Mouse (Mus musculus) intestine, postnatal 0 days (tissue): ENCODE measurements around the gene Cd274. TPM values are rescaled to one million over a fixed set of nuclear protein-coding genes. Genes with fewer than 3 reads are reported as not detected.

Source experiments
- ATAC-seq: fragments of 200-750 bp; cut with Nextera tagmentation; 2 replicates; pipeline ENCODE4 v1.8.0; 2017; ENCODE audit warnings: mild to moderate bottlenecking, moderate TSS enrichment, moderate library complexity
- H3K27ac ChIP-seq: fragments of 300-500 bp; sonication (generic); 2 replicates; pipeline ENCODE4 v1.5.1; 2014; ENCODE audit warnings: mild to moderate bottlenecking, low read depth, low read length, moderate library complexity
- H3K27me3 ChIP-seq: fragments of 300-500 bp; sonication (generic); replicated peaks from 2 replicates; pipeline ENCODE4 v1.6.1; 2014; ENCODE audit warnings: low read length, mixed read lengths; ENCODE audit not compliant: control insufficient read depth, insufficient read depth
- H3K36me3 ChIP-seq: fragments of 300-500 bp; sonication (generic); 2 replicates; pipeline ENCODE4 v1.6.1; 2014; ENCODE audit warnings: mild to moderate bottlenecking, moderate library complexity; ENCODE audit not compliant: control insufficient read depth, insufficient read depth
- H3K4me1 ChIP-seq: fragments of 300-500 bp; sonication (generic); replicated peaks from 2 replicates; pipeline ENCODE4 v1.6.1; 2014; ENCODE audit warnings: antibody characterized with exemption, low read length, mixed read lengths; ENCODE audit not compliant: control insufficient read depth, insufficient read depth
- H3K4me2 ChIP-seq: fragments of 300-500 bp; sonication (generic); replicated peaks from 2 replicates; pipeline ENCODE4 v1.6.1; 2014; ENCODE audit warnings: low read depth, mild to moderate bottlenecking, moderate library complexity
- H3K4me3 ChIP-seq: fragments of 300-500 bp; sonication (generic); 2 replicates; pipeline ENCODE4 v1.5.1; 2014; ENCODE audit warnings: low read depth, low read length
- H3K9ac ChIP-seq: fragments of 300-500 bp; sonication (generic); 2 replicates; pipeline ENCODE4 v1.6.1; 2014; ENCODE audit warnings: mild to moderate bottlenecking, low read depth, low read length
- H3K9me3 ChIP-seq: fragments of 300-500 bp; sonication (generic); 2 replicates; pipeline ENCODE4 v1.6.1; 2016; ENCODE audit warnings: mixed run types; ENCODE audit not compliant: control insufficient read depth
- CTCF ChIP-seq: sonication (generic); IDR thresholded peaks from 2 replicates; pipeline ENCODE4 v1.5.1; 2016; ENCODE audit warnings: low read depth, mild to moderate bottlenecking, control low read depth, antibody characterized with exemption, moderate library complexity
- WGBS: fragments of 180-500 bp; shearing (Covaris S2); extraction: QIAGEN DNeasy Blood & Tissue Kit; methylation state at CpG from one replicate; pipeline ENCODE4 v1.1.7; 2014; 5-methylcytosine and 5-hydroxymethylcytosine counted together
- polyA plus RNA-seq: library from polyadenylated mRNA; unstranded; fragments of >200 nt; fragmentation: Nextera tagmentation; extraction: Ambion mirVana; gene quantifications from 2 replicates; pipeline ENCODE4 v1.2.1, GENCODE M21; 2015

Cd274 gene
- polyA plus RNA-seq, 1 experiment from 2014 or later, result 0.30 TPM

- Histone ChIP-seq H3K4me1 (no peaks in the 10 kb centered on the region; the same call in 1 of the 2 replicates), H3K9ac (no peak overlapping the region), H3K4me3 (no peak overlapping the region), H3K27ac (no peak overlapping the region), H3K36me3 (no peaks in the 10 kb centered on the region), H3K27me3 (no peaks in the 10 kb centered on the region), H3K9me3 (no peaks in the 10 kb centered on the region), H3K4me2 (no peak overlapping the region)
- TF ChIP-seq CTCF, result no peak
- ATAC-seq, result no peak
- 79% methylated on average over 2 of the region's 2 CpGs for WGBS
Measured at GRCm38 (mm10) chr19:29417188-29417587, 49.9 kb downstream of the Cd274 start.

GRCm38 (mm10) chr19:29417894-29418293 is 50.6 kb downstream of the Cd274 start:
- no peak for ATAC-seq

GRCm38 (mm10) chr19:29418661-29419115 is 51.4 kb downstream of the Cd274 start:
- Histone ChIP-seq H3K4me2 (no peak overlapping the region), H3K9me3 (no peaks in the 10 kb centered on the region), H3K9ac (no peak overlapping the region), H3K4me1 (no peaks in the 10 kb centered on the region; the same call in 1 of the 2 replicates), H3K27ac (no peak overlapping the region), H3K4me3 (no peak overlapping the region), H3K36me3 (no peaks in the 10 kb centered on the region), H3K27me3 (no peaks in the 10 kb centered on the region)
- ATAC-seq, result no peak
- WGBS, result 27% methylated on average over 9 of the region's 9 CpGs
- no peak for TF ChIP-seq CTCF

More at GRCm38 (mm10) chr19:29417894-29418293, 50.6 kb downstream of the Cd274 start:
- 63% methylated on average over 2 of the region's 2 CpGs for WGBS
- no peaks in the 10 kb centered on the region for H3K36me3 ChIP-seq
- no peak overlapping the region for H3K4me3 ChIP-seq
- H3K27me3 ChIP-seq, result no peaks in the 10 kb centered on the region
- no peaks in the 10 kb centered on the region; the same call in 1 of the 2 replicates for H3K4me1 ChIP-seq
- no peak overlapping the region for H3K27ac ChIP-seq
- no peaks in the 10 kb centered on the region for H3K9me3 ChIP-seq
- peak; percentile 8; the same call in 1 of the 2 replicates for TF ChIP-seq CTCF
- no peak overlapping the region for H3K4me2 ChIP-seq
- H3K9ac ChIP-seq, result no peak overlapping the region

- no peak for ATAC-seq
- Histone ChIP-seq H3K4me2 (no peak overlapping the region), H3K36me3 (no peaks in the 10 kb centered on the region), H3K4me3 (no peak overlapping the region), H3K9me3 (no peaks in the 10 kb centered on the region), H3K27ac (no peak overlapping the region), H3K9ac (no peak overlapping the region), H3K4me1 (no peaks in the 10 kb centered on the region; the same call in 1 of the 2 replicates), H3K27me3 (no peaks in the 10 kb centered on the region)
- 40% methylated on average over 3 of the region's 3 CpGs for WGBS
- TF ChIP-seq CTCF, result no peak
Measured at GRCm38 (mm10) chr19:29419506-29419905, 52.3 kb downstream of the Cd274 start.

GRCm38 (mm10) chr19:29419946-29420345 is 52.7 kb downstream of the Cd274 start:
- Histone ChIP-seq H3K4me1 (no peaks in the 10 kb centered on the region; the same call in 1 of the 2 replicates), H3K9me3 (no peaks in the 10 kb centered on the region), H3K4me3 (no peak overlapping the region), H3K36me3 (no peaks in the 10 kb centered on the region), H3K4me2 (no peak overlapping the region), H3K27me3 (no peaks in the 10 kb centered on the region), H3K27ac (no peak overlapping the region), H3K9ac (no peak overlapping the region)
- ATAC-seq, result no peak
- TF ChIP-seq CTCF, result no peak

- ATAC-seq, result no peak
- no peak overlapping the region for H3K9ac ChIP-seq
- no peaks in the 10 kb centered on the region for H3K27me3 ChIP-seq
- no peak for TF ChIP-seq CTCF
- no peak overlapping the region for H3K27ac ChIP-seq
- H3K9me3 ChIP-seq, result no peaks in the 10 kb centered on the region
- no peaks in the 10 kb centered on the region; the same call in 1 of the 2 replicates for H3K4me1 ChIP-seq
- no peaks in the 10 kb centered on the region for H3K36me3 ChIP-seq
- H3K4me3 ChIP-seq, result no peak overlapping the region
- 87% methylated on average over 8 of the region's 8 CpGs for WGBS
- no peak overlapping the region for H3K4me2 ChIP-seq
Measured at GRCm38 (mm10) chr19:29420397-29420796, 53.1 kb downstream of the Cd274 start.
